Mouse (Mus musculus): ENCODE data around the gene Hoxc9.
A peak's percentile ranks its signal among the peaks of the same experiment; 100 is the strongest.

Gene Hoxc9

DNA sequence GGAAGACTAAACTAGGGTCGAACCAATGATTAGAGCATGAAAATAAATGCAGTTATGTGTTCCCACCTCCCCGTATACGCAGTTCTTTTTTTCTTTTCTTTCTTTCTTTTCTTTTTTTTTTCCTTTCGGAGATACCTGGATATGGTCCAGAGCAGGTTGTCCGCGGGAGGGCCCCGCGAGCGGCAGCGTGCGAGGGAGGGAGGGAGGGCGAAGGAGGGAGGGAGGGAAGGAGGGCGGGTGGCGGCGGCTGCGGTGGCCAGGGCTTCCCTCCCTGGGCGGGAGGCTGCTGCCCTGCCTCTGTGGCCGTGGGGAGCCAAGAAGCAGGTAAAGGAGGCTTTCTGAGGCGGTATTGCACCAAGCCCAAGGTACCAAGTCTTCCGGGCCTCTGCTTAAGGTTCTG is at the start of gene Hoxc9:
Gene Hoxc9 (plus strand): TSS at position 269 of the 400 bp plus-strand sequence.
- DNase-seq (ENCODE audit: low spot score in 2 of 2) = no peak

DNA sequence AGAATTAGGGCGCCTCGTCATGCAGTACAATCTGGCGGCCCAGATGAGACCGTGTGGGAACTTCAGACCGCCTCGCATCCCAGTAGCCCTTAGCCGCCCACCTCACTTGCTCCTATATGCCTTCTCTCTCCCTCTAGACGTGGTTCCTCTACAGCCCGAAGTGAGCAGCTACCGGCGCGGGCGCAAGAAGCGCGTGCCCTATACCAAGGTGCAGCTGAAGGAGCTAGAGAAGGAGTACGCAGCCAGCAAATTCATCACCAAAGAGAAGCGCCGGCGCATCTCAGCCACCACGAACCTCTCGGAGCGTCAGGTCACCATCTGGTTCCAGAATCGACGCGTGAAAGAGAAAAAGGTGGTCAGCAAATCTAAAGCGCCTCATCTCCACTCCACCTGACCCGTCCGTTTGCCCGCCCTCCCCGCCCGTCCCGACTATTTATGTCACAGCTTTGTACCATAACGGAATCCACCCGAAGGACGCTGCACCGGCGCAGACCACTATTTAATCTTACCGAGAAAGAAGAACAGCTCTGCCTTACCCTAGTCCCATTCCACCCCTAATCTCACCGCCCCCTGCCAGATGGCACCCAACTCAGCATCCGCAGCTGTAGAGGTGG is 49.1 kb upstream of the Hoxc9 start:
- peak in 1 of 2 experiments; percentile 52 for DNase-seq (ENCODE audit: low spot score in 2 of 2)

DNA sequence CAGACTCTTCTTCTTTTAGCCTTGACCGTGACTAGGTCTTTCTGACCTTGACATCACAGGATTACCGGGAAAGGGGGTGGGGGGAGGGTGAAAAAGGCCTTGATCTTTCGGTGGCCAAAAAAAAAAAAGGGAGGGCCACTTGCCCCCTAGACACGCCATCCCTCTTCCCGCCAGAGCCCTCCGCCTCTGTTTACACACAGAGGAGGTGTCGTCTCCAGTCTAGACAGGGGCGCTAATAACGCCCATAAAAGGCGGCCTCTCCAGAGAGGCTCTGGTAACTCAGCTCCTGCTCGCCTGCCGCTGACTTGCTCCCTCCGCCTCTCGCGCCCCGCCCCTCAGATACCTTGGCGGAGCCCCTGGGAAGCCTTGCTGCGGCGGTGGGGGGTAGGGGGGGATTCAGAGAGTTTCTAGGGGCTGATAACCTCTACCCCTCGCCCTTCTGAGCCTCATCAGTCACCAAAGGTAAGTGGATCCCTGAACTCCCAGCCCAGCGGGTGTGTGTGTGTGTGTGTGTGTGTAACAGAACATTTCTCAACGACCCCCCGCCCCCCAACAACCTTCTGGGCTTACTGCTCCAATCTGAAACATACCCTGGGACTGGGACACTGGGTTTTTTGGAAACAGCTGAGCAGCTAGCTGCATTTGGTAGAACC is 44.4 kb upstream of the Hoxc9 start:
- no peak for DNase-seq (ENCODE audit: low spot score in 2 of 2)

DNA sequence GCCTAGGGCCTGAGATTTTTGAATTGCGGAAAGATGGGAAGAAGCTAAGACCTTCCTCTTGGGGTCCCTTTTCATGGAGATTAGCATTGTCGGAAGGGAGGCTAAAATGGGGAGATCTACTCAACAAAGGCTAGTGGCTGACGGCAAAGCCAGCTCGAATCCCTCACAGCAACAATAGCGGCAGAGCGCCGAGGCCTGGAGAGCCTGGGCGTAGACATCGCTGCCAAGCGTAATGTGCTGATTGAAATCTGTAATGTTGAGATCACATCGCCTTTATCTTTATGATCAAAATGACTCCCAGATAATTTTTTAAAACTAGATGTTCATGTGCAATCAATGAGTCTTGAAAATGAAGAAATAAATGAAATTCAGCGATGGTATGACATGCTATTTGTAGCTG is 41.8 kb upstream of the Hoxc9 start:
- no peak for DNase-seq (ENCODE audit: low spot score in 2 of 2)

DNA sequence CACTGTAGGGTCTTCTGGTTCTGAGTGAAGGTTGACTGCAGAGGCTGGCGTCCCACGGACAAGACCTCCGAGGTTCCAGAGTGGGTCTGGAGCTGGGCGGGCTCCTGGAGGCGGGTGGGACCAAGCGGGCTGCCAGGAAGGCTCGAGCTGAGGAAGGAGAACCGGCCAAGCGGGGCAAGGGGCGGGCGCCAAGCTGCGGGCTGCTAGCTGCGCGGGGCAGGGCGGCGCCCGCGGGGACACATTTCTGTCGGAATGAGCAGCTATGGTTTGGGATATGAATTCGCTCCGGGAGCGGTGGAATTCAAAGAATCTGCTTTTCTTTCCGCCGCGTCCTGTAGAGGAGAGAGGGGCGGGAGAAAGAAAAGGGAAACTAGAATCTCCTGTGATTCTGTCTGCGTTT is 41.3 kb upstream of the Hoxc9 start:
- DNase-seq (ENCODE audit: low spot score in 2 of 2) = no peak

DNA sequence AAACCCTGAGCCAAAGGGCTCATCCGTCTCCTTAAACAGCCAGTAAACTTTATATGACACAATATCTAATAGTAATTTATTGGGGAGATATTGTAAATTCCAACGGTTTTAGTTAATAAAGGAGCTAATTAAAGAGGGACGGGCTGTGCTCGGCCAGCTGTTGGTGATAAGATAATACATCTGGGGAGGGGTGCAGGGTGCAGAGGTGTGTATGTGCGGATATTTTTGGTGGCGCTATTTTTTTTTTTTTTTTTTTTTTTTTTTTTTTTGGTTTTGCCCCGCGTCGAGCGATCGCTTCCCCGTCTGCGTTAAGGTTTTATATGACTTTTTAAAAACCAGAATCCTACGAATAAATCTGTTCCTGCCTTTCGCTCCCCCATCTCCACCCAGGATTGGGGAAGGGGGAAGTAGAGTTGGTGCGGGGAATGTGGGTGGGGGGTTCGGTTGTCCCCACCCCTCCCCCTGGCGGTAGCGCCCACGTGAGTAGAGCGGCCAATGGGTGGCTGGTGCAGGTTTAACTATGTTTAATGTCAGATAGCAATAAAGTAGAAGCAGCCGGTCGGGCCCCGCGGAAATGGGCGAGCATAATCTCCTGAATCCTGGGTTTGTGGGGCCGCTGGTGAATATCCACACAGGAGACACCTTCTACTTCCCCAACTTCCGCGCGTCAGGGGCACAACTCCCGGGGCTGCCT is 39.8 kb upstream of the Hoxc9 start, which contains the start of gene Hoxc12:
Gene Hoxc12 (plus strand): TSS at position 479 of the 694 bp plus-strand sequence.
- no peak for DNase-seq (ENCODE audit: low spot score in 2 of 2)

DNA sequence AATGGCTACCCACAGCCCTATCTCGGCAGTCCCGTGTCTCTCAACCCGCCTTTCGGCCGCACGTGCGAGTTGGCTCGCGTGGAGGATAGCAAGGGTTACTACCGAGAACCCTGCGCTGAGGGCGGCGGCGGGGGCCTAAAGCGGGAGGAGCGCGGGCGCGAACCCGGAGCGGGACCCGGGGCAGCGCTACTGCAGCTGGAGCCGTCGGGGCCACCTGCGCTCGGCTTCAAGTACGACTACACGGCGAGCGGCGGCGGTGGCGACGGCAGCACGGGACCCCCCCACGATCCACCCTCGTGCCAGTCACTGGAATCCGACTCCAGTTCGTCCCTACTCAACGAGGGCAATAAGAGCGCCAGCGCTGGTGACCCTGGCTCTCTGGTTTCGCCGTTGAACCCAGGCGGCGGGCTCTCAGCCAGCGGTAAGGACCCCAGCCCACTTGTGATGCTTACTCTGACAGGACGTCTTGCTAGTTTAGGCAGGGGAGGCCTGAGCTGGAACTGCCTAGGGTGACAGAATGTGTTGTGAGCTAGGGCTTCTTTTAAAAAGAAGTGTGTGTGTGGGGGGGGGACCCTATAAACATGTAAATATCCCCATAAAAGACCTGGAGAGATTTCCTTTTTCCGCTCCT is 39.1 kb upstream of the Hoxc9 start:
- no peak for DNase-seq (ENCODE audit: low spot score in 2 of 2)

DNA sequence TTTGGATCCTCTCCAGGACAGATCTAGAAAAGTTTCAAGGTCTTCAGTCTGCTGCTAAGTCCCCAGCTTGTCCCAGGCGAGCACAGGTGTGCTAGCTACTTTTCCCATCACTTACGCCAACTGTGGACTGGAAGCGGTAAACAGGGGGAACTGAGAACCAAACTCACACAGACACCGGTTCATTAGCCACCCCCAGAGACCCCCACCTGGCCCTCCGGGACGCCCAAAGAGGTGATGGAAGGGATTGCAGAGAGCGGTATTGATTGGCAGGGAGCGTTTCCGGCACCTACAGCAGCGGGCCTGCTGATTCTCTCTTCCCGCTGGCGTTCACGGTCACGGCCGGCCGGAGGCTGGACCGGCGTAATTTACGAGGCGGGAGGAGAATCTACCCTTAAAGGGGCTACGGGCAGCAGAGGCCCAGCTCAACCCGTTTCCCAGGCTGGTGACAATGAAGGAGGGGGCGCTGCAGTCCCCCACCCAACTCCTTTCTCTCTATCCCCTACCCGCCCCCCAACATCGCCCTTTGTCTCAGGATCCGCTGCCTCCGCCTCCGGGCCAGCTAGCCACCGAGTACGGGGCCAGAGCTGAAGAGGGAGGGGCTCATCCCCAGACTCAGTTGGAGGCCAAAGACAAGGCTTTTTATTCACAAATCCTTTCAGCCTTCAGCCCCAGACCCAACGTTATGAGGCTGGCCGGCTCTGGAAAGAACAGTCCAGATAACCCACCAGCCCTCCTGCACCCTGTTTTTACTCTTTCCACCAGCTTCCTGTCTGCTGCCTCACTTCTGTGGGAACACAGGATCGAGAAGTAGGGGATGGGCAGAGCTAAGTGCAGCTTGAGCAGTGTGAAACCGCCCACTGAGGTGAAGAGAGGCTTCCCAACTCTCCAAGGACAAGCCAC is 36.7 kb upstream of the Hoxc9 start:
- DNase-seq (ENCODE audit: low spot score in 2 of 2) = no peak

DNA sequence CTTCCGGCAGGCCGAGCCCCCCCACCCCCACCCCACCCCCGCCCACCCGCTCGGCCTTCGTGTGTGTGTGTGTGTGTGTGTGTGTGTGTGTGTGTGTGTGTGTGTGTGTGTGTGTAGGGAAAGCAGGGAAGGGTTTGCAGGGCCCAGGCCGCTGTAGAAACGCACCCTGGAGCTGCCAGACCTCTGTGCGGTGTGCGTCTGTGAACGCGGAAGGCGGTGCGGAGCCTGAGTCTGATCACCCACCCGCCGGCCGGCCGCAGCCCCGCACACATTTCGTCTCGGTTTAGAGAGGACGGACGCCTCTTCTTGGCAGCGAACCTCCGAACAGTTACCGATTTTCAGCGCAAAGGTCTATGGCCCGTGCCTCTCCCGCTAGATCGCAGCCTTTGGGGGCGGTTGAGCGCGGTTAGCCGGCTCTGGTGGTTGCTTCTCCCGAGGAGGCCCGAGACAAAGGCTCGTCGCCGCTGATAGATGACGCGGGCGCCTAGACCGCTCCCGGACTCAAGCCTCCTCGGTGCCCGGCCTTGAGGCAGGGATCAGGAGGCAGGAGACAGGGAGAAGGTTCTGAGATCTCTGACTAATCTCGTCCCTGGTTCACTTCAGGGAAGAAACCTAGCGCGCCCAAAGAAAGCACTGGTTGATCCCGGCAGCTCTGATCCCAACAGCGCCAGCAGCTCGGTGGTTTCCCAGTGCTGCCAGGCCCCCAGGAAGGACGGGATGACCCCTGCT is 33.3 kb upstream of the Hoxc9 start:
- no peak for DNase-seq (ENCODE audit: low spot score in 2 of 2)

DNA sequence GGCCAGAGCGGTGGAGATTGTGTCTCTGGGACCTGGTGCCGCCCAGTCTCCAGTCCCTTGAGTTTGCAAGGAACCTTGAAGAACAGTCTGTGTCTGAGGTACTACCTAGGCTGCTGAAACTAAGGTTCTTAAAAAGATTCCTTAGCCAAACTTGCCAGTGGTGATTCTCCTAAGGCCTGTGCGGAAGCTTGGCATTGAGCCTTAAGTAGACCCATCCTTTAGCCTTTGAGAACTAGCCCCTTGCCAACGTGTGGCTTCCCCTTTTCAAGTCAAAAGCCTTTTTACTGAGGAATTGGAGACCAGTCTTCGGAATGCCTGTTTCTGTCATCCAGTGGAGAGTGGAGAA is 32.8 kb upstream of the Hoxc9 start:
- no peak for DNase-seq (ENCODE audit: low spot score in 2 of 2)

DNA sequence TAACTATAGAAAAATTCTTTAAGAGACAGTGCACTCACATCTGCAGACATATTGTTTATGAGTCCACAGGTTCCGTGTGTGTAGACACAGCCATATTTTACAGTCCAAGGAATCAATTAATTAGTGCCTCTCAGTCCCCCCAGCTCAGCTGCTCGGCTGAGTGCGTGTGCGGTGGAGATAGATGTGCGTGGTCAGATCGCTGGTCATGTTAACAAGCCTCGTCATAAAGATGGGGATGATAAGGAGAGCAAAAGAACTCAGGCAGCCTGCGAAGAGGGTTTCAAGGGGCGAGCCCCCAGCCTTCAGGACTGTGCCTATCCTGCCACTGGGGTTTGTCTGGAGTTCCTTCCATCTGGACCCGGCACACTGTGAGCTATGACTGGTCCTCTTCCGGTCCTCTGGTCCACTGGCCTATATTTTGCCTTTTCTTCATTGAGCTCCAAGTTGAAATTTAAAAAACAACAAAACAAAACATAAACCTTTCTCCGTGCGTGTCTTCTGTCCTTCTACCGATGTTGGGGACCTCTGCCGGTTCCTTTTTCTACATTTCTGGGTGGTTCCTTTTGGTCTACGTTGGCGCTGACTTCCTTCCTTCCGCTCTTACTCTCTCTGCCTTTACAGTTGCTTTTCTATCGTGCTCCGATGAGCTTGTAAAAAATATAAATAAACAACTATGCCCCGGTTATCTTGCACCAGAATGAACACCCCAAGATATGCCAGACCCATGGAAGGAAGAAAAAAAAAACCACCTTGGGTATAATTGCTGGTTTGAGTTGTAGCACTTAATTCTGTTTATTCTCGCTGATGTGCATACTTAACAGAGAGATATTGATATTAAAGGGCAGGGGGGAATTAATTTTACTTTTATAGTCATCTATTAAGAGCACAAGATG is 30.8 kb upstream of the Hoxc9 start:
- no peak for DNase-seq (ENCODE audit: low spot score in 2 of 2)

DNA sequence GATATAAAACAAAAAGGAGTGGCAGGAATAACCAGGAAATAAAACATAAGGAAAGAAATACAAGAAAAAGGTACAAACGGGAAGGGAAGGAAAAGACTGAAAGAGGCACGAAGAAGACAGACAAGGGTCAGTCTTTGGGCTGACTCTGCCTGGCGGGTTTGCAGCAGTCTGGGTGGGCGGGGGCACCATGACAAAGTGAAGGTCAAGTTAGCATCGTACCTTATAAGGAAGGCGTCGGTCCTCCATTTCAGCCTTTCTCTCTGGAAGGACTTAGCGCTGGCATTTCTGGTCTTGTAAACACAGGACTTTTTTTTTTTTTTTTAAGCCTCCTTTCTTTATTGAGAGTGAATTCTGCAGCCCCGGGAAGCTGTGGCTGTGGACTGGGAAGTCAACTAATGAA is 29.0 kb upstream of the Hoxc9 start:
- no peak for DNase-seq (ENCODE audit: low spot score in 2 of 2)

DNA sequence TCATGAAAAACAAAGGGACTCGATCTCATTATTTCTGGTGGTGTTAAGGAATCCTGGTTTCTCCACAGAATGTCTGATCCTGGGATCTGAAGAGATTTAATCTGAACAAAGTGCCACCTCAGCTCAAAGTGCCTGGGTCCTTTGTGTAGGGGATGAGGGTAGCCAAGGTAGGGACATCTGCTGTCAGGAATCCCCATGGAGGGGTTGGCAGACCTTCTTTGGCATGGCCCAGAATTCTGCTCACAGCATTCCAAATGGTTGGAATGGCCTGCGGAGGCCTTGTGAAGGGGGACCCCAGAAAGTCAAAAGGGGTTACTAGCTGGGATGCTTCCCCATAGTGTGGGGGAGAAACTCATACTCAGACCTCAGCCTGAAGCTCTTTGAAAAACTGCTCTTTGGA is 27.4 kb upstream of the Hoxc9 start:
- no peak for DNase-seq (ENCODE audit: low spot score in 2 of 2)

DNA sequence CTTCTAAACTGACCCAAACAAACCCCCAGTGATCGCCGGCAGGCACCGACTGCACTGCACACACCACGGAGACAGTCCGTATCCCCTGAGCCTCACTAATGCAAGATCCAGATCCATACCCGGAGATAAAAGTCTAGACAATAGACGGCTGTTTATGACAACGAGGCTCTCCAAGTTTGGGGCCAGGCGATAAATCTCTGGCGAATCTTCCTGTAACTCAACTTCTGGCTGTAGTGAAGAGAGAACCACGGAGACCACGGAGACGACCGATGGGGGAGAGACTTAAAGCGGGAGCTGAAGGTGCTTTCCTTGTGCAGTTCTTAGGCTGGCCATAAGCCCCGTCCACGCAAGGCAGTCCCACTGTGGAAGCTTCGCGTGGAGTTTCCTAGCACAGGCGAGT is 26.5 kb upstream of the Hoxc9 start:
- no peak for DNase-seq (ENCODE audit: low spot score in 2 of 2)

DNA sequence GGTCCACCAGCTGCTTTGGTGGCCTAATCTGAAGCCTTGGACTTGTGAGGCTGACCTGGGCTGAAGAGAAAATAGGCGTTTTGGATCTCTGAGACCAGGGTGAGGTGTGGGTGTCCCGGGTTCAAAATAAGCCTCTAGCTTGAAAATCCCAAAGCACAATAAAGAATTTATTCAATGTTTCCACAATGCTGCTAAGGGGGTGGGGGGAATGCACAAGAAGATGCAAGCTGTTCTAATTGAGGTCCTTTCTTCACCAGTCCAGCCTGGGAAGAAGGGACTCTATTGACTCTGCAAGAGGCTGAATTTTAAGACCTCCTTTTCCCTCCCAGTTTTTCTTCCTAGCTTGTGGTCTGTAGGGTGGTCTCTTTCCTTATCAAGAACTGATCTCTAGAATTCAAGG is 25.4 kb upstream of the Hoxc9 start:
- no peak for DNase-seq (ENCODE audit: low spot score in 2 of 2)

DNA sequence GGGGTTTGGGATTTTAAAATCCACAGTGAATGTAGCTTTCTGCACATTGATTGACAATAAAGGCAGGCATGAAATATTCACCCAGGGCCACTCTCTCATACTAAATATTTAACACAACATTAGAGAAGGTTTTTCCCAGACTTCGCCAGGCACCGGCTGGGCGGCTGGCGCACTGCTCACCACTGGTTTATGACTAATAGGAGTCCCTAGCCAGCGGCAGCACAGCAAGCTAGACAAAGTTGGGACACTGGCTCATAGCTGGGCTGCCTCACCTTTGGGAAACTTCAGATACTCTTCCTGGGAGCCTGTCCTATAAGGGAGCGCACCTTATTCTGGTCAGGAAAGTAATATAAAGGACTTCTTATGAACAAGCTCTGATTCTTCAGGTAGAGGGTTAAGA is 22.7 kb upstream of the Hoxc9 start:
- no peak for DNase-seq (ENCODE audit: low spot score in 2 of 2)

DNA sequence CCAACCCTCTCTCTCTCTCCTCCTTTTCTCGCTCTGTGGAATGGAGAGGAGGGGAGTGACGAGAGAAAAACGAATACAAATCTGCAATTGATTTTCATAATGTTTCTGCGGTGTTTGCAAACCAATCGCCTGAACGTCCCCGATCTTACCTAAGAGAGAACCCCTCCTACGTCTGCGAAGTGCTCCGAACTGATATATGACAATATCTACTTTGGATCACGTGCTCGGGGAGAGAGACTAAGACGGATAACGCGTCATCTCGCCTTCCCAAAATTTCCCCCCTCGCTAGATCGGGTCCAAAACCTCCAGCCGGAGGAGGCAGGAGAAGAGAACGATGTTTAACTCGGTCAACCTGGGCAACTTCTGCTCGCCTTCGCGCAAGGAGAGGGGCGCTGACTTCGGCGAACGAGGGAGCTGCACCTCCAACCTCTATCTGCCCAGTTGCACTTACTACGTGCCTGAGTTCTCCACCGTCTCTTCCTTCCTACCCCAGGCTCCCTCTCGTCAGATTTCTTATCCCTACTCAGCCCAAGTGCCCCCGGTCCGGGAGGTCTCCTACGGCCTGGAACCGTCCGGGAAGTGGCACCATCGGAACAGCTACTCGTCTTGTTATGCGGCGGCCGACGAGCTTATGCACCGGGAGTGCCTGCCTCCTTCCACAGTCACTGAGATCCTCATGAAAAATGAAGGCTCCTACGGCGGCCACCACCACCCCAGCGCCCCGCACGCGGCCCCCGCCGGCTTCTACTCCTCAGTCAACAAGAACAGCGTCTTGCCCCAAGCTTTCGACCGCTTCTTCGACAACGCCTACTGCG is 21.8 kb upstream of the Hoxc9 start, which contains the start of gene Hoxc11:
Gene Hoxc11 (plus strand): TSS at position 236 of the 815 bp plus-strand sequence.
- DNase-seq (ENCODE audit: low spot score in 2 of 2) = no peak

DNA sequence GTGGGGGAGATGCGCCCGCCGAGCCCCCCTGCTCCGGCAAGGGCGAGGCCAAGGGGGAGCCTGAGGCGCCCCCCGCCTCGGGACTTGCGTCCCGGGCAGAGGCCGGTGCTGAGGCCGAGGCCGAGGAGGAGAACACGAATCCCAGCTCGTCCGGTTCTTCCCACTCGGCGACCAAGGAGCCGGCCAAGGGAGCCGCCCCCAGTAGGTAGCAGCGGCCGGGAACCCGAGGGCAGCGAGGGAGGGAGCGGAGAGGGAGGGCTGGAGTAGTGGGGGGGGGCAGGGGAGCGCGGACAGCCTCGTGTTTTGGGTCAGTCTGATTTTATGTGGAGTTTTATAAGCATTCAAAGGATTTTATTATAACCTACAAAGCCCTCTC is 21.2 kb upstream of the Hoxc9 start:
- no peak for DNase-seq (ENCODE audit: low spot score in 2 of 2)

All from spleen, postnatal 4 days (tissue).